Mouse (Mus musculus) G1E (cell line): ENCODE results near the gene Adad2.

Experiments used
- CTCF ChIP-seq: IDR thresholded peaks from 2 replicates; pipeline ENCODE4 v1.5.1; 2012; ENCODE audit warnings: low read depth, low read length, inconsistent platforms, mixed read lengths
- GATA1 ChIP-seq: IDR thresholded peaks from 2 replicates; pipeline ENCODE4 v1.6.1; 2012; ENCODE audit warnings: borderline replicate concordance, low read length, inconsistent platforms, mixed read lengths
- POLR2AphosphoS5 ChIP-seq: IDR thresholded peaks from 2 replicates; pipeline ENCODE4 v1.6.1; 2012; ENCODE audit warnings: low read depth, low read length, inconsistent platforms; ENCODE audit not compliant: insufficient replicate concordance

GRCm38 (mm10) chr8:119590348-119590747 is 22.2 kb upstream of the Adad2 start:
- TF ChIP-seq GATA1, result no peak
- TF ChIP-seq CTCF, result no peak
- TF ChIP-seq POLR2AphosphoS5, result no peak
